Mouse (Mus musculus) heart, adult 11 months (tissue): Measurements from ENCODE around the gene Sema7a.

Source experiments
- DNase-seq: peaks from one replicate; pipeline ENCODE4 v3.0.0; 2022

The Sema7a gene

DNA sequence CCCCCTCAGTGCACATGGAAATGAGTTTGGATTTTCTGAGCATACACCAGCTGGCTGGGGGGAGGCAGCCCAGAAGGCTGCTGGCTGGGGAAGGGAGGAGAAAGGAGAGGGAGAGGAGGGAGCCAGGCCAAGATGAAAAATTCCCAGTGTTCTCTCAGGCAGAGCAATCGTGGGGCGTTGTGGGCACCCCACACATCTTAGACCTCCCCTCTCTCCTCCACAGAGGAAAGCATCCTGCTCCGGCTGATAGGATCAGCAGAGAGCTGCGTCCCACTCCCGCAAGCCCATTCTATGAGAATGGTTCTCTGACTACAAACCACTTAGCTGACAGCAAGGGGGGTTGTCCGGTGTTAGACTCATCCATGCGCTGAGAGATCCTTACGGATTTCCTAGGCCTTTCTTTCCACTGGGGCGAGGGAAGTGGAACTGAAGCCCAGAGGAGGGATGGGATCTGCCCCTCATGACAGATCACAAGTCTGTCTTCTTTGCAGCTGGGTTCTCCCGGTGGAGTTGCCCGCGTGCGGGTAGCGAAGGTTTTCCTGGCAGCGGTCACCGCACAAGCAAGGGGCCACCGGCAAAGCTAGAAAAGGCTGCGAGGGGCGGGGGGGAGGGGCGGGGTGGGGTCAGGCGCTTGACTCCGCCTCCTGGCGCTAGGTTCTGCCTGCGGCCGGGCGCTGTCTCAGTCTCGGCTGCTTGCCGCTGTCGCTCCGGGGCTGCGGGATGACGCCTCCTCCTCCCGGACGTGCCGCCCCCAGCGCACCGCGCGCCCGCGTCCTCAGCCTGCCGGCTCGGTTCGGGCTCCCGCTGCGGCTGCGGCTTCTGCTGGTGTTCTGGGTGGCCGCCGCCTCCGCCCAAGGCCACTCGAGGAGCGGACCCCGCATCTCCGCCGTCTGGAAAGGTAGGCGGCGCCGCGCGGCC is at the start of gene Sema7a:
Gene Sema7a (plus strand): TSS at position 682 of the 918 bp plus-strand sequence.
- DNase-seq = peak; percentile 99

DNA sequence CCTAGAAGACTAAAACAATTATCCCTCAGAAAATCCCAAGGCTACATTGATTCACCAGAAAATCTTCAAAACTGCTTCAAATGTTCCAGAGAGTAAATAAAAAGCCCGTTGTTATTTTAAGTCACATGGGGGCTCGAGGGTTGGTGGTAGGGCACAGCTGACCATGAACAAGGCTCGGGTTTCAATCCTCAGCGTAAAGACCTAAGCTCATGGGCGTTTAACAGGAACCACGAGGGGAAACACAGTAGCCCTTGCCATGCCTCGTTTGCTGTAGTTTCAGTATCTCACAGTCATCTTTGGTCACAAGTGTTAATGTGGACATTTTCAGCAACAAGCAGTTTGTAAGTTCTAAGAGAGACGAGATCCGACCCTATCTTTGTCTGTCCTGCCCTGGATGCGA is 39.4 kb upstream of the Sema7a start:
- no peak for DNase-seq

DNA sequence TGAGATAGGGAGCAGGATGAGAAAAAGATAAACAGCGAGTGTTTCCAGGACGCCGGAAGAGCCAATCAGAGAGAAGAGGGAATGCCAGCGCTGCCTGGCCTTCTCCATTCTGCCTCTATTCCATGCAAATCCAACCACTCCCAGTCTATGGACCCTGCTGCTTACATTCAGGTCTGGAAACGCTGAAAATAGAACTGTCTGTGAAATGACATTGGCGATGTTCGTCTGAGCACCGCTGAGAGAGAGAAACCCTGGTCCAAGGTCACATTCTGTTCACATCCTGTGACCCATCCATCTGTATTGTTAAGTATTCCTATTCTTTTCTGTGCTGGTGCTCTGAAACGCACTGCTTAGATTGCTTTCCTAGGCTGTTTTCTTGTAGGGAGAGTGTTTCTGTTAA is 38.7 kb upstream of the Sema7a start:
- no peak for DNase-seq

DNA sequence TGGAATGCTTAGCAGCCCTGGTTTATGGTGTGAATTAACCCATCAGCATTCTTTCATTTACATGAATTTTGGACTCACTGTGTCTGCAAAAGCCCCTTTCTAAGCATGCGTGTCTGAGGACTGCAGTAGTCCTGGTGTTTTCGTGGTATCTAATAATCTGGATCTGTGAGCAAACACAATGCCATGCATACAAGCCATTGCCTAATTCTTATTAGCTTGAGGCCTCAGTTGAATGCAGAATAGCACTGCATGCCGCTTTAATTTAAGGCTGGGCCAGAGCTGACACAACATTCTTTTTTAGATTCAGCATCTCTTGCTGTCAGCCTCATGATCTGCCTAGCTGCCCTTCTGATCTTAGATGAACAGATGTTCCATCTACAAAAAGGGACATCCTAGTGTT is 38.3 kb upstream of the Sema7a start:
- DNase-seq = no peak

DNA sequence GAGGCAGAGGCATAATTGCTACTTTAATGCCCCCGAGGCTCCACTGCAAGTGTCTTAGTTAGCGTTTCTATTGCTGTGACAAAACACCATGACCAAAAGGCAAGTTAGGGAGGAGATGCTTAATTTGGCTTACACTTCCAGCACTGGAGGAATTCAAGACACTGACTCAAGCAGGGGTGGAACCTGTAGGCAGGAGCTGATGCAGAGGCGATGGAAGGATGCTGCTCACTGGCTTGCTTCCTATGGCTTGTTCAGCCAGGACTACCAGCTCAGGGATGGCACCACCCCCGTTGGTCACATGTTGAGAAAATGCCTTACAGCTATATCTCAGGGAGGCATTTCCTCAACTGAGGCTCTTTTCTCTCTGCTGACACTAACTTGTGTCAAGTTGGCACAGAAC is 37.8 kb upstream of the Sema7a start:
- no peak for DNase-seq

DNA sequence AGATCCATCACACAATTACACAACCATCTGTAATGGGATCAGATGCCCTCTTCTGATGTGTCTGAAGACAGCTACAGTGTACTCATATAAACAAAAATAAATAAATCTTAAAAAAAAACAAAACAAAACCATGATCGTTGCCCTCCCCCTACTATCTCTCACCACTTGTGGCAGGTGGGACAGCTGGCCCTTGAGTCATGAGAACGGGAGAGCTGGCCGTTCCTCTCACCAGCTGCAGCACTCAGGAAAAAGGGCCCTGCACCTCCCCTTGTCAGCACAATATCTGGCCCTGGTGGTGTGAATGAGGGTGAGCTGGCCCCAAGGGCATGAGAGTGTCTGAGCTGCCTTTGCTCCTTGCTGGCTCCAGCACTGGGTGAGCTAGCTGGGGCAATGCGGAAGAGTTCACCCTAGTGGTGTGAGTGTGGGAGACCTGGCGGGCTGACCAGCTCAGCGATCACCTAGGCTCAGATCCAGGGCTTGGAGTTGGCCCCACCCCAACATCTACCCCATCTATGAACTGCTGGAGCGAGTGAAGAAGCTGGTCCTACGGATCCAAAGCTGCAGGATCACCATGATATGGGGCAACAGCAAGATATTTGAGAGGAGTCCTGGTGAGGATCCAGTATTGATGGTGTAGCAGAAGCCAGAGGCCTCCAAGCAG is 36.2 kb upstream of the Sema7a start:
- no peak for DNase-seq

DNA sequence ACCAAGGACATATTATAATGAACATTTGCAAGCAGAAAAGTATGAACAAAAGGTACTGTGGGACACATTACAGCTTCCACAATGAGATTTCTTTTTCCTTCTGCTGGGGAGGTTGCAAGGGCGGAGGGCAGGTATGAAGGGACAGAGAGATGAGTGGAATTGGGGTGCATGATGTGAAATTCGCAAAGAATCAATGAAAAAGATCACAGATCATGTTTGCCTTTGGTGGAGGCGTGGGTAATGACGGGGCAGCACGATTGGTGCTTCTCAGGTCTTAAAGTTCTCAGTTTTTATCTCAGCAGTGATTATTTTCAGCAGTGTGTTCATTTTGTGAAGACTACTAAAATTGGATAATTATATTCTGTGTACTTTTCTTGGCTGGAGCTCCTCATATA is 35.7 kb upstream of the Sema7a start:
- DNase-seq = no peak

DNA sequence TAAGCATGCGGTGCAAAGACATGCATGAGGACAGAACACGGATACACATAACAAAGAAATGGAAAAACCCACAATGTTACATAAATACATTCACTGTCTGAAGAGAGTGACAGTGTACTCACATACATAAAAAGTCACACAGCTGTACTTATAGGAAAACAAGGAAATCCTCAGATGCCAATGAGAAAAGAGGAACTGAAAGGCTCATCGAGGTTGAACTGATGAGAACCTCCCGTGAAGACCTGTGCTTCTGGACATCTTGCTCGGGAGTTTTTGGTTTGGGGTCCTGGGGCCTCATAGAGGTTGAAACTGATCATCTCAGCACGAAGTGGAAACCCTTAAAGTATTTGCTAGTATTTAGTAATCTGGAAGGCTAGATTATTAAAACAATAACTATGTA is 32.7 kb upstream of the Sema7a start:
- DNase-seq = no peak

DNA sequence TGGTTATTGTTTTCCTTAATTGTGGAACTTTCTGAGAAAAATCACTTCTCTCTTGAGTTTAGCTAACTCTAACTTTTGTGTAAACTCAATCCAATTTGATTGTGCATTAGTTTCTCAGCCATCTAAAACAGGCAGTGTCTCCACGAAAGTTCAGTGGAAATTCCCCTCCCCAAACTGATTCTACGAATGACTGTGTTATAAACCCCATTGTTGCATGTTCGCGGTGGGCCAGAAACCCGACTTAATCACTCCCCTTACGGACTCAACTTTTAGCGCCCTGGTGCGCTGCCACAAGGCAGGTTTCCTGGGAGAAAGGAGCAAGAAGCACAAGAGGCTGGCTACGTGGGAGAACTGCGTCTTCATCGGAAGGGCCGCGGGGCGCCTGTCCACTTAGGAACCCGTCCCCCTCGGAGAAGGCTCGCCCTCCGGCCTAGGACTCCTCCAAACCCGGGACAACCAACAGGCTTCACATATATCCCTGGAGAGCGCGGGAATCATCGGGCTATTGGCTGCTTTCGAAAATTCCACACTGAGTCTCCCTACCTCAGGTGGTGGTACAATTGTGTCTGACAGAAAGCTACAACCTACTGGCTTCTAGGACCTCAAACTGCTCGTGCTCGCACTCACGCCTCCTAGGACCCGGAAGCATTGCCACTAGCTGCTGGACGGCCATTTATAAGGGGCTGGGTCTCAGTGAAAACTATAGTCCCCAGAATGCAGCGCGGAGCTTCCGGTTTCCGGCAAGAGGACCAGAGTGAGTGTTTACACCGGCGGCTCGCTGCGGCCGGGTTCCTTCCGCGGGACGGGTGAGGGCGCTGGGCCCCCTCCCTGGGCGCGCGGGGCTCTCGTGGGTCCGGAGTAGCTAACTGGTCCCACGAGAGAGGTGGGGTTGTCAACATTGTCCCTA is 29.4 kb upstream of the Sema7a start, which contains the start of gene Ubl7:
Gene Ubl7 (plus strand): TSS at position 726 of the 907 bp plus-strand sequence.
- peak; percentile 99 for DNase-seq

DNA sequence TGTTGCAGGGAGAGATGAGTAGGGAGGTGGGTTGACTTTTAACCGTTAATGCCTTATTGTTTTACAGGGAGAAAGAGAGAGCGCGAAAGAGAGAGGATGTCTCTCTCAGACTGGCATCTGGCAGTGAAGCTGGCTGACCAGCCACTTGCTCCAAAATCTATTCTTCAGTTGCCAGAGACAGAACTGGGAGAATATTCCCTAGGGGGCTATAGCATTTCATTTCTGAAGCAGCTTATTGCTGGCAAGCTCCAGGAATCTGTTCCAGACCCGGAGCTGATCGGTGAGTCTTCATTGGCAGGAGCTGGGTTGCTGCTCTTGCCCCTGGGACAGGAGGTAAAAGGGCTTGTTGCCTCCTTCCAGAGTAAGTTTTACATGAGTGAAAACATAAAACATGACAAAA is 27.3 kb upstream of the Sema7a start:
- no peak for DNase-seq

DNA sequence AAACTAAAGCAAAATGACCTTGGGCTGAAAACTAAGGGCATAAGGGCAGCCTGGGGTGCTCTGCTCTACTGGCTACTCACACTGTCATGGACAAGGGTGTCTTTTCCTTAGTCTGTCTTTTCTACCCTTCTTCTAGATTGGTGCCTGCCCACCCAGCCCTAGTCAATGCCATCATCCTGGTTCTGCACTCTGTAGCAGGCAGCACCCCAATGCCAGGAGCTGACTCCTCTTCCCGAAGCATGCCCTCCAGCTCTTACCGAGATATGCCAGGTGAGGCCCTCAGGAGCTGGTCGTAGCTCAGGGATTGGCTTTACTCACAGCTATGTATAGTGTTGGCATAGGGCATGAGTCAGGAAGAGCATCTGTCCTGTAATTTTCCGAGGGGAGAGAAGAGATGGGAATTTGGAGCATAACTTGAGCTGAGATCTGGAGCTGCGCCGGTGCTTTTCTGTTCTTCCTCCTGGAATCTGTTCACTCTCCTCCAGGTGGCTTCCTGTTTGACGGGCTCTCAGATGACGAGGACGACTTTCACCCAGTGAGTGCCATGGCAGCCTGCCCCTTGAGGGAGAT is 18.3 kb upstream of the Sema7a start:
- DNase-seq = no peak

DNA sequence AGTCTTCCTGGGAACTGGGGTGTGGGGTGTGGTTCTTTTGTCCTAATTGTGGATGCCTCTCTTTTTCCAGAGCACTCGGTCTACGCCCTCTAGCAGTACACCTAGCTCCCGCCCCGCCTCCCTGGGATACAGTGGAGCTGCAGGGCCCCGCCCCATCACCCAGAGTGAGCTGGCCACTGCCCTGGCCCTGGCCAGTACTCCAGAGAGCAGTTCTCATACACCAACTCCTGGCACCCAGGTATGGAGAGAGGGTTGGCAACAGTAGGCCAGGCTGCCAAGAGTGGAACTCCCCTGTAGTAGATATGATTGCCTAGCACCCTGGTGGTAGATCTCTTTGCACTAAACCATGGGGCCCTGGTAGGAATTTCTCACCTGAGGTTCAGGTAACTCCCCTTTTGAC is 17.5 kb upstream of the Sema7a start:
- DNase-seq = peak; percentile 87

DNA sequence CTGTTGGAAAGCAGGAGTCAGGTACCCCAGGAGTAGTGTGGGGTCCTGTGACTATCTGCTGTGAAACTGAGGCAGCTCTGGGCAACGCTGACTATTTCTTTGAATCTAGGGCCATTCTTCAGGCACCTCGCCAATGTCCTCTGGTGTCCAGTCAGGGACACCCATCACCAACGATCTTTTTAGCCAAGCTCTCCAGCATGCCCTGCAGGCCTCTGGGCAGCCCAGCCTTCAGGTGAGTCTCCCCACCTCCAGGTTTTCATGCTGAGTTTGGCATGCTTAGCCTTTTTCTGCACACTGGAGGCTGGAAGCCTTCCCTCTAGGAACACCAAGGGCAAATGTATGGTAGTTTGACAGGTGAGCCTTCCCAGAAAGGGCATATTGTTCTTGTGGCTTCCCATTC is 16.9 kb upstream of the Sema7a start:
- peak; percentile 71 for DNase-seq

DNA sequence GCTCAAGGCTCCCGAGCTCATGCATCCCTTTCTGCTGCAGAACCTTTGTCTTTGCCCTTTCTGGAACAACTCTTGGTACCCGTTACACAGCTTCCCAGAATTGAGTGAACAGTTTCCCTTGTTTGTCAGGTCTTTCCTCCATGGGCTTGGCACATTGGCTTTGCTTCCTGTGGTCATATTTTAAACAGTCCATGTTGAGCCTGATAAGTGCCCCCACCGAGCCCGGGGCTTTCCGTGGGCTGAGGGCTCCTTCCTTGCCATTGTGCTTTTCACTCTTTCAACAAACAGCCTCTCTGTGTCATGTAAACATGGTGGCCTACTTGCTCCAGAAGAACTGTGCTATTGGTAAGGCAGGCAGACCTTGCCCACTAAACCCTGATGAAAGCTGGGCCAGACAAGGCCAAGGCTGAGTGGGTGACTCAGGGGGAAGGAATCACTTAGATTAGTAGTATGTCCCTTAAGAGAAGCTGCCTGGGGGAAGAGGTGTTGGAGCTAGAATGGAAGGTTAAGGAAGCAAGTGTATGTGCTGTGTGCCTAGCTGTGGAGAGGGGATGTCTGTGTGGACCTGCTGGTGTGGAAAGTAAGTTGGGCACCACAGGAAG is 8.6 kb upstream of the Sema7a start:
- DNase-seq = peak; percentile 85

DNA sequence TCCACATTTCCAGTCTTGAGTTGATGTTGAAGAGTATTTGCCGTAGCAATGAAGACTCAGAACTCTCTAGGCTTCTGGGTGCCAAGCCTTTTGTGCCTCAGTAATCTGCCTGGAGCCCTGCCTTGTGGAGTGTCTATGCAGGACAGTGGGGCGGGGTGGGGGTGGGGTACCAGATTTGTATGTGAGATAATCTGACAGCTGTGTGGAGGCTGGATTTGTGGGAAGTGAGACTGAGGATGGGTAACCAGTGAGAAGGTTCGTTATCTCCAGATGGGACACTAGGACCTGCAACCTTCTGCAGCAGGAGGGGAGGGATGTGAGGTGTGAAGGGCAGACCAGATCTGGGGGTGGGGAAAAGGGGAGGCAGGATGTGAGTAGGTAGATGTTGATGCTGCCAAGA is 7.7 kb upstream of the Sema7a start:
- peak; percentile 70 for DNase-seq

DNA sequence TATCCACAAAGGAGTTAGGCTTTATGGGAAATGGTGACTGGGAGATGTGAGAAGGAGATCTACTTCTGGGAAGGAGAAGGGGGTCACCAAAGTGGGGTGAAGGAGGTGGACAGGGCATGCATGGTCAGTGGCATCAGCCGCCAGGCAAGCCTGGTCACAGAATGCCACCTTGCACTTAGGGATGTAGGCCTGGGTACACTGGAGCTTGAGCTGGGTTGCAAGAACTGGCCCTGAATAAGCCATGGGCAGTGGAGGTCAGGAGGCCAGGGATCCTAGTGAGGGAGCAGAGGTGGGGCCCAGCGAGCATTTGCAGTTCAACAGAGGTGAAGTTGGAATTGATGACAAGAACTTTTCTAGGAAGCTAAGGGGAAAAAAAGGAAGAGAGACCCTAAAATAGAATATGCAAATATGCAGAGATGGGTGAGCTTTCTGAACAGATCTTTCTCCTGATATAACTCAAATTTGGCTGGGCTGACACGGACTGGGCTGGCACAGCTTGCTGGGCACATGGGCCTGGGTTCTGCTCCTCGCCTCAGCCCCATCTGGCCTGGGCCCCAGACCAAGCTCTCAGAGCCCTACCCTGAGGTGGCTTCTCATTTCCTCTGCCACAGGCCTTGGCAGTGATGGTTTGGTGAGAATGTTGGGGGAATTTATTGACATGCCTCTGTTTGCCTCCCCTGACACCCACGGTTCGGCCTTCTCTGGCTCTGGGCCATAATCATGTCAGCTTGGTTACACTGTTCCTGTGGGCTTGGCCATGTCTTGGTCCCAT is 6.9 kb upstream of the Sema7a start:
- DNase-seq = peak; percentile 85

DNA sequence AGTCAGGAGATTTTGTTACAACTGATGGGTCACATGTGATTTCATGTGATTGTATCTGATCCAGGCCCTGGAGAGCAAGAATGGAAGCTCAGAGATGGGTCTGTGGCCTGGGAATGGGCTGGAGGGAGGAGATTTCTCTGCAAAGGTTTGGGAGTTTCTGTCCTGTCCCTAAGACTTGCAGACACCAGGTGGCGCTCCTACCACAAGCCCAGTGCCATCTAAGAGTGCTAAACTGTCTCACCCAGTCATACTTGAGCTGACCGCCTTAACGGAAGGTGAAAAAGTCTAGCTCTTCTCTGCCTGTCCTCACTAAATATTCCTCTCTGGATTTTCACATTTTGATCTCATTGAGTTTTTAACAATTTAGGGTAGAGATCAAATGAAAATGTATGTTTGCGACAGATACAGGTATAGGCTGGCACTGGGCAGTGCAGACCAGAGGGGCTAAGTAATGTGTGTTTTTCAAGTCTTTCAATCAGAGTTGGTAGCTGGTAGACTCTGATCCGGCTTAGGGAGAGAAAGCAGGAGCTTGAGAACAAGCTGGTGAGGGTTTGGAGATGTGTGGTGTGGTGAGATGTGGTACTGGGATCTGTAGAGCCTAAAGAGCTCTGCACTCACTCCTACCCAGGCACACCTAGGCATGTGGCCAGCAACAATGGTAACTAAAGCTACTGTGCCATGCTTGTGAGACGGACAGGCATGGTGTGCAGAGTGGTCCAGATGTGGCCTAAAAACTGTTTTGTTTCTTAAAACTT is 4.1 kb upstream of the Sema7a start:
- DNase-seq = peak; percentile 96

DNA sequence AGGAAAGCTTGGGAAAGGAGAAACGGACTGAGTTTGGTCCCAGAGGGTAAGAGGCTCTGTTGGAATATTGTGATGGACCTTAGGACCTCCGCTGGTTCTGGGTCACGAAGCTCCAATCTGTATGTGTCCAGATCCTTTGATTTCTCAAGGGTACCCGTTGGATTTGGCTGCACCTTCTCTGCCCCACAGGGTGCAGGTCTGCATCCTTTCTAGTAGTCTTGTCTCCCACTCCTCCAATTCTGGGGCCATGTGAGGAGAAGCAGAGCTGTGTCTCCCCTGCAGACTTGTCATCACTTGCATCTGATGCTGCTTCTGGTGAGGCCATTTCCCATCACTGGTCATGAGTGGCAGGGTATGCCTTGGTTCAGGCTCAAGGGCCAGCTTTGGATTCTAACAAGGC is 2.7 kb upstream of the Sema7a start:
- DNase-seq = peak; percentile 66

DNA sequence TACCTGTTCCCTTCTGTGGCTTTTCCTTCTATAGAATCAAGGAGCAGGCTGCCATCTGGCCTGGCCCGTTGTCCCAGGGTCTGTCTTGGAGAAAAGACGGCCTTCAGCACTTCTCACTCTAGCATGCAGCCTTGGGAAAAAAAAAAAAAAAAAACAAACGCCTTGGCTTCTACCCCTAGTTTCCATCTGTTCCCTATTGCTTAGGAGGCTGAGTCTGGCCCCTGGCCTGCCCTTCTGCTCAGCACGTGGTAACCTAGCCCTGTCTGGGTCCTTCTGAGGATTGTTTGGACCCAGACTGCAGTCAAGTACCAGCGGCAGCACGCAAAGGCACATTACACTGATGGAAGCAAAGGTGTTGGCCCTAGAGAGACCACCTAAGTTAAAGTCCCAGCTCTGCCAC is 2.3 kb upstream of the Sema7a start:
- DNase-seq = peak; percentile 89

DNA sequence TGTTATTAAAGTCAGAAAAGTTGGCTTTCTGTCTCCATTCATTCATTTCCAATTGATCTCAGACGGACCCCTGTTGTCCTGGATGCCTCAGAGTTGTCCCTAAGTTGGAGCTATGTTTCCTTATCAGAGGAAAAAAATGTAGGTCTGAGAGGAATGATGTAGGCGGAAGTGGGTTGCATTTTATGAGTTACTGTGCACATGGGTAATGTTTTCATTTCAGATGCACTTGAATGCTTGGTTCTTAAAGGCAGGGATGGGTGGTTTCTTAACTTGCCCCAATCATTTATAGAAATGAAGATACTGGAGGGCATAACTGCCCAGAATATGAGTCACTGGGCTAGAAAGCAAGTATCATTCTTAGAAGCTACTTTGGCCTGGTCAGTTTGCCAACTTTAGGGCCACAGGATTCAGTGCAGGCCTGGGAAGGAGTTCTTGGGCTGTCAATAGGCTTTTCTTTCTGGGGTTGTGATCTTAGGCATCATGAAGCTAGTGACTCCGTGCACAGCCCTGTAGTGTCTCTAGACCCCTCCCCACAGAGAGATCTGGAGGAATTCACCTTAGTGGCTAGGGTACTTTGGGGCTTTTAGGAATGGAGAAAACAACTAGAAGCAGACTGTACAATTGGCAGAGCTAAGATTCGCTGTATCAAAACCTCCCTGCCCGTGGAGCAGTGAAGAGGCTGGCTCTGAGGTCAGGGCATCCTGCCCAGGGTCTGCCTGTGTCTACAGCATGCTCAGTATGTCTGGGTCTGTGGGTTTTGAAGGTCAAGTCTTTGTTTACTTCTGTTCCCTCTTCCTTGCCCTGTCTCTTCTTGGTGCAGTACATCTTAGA is 1.5 kb upstream of the Sema7a start:
- peak; percentile 83 for DNase-seq
